Mouse (Mus musculus): Measurements from ENCODE around the gene Macrod2. TPM values are rescaled to one million over a fixed set of nuclear protein-coding genes. Genes with fewer than 3 reads are reported as not detected.

Gene Macrod2
- polyA plus RNA-seq, 1 experiment from 2014 or later, result 42.1 TPM

DNA sequence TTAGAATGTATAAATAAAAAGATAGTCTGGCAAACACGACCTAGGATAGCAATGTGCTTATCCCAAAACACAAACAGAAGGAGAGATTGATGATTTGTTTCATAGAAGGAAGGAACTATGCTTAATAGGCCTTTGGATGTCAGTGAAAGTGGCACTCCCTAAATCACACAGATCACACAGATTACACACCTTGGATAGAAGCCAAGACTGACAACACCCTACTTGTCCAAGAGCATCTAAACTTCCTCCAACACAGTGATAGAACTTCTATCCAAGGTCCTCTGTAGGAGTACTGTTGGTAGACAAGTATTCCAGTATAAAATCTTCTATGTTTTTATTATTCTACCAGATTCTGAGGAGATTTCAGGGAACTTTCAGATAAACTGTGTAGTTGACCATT lies 1567.8 kb downstream of the Macrod2 start:
- no peaks in the 10 kb centered on the region for H3K4me1 ChIP-seq (ENCODE audit: control insufficient read depth, insufficient read depth, low read length)

DNA sequence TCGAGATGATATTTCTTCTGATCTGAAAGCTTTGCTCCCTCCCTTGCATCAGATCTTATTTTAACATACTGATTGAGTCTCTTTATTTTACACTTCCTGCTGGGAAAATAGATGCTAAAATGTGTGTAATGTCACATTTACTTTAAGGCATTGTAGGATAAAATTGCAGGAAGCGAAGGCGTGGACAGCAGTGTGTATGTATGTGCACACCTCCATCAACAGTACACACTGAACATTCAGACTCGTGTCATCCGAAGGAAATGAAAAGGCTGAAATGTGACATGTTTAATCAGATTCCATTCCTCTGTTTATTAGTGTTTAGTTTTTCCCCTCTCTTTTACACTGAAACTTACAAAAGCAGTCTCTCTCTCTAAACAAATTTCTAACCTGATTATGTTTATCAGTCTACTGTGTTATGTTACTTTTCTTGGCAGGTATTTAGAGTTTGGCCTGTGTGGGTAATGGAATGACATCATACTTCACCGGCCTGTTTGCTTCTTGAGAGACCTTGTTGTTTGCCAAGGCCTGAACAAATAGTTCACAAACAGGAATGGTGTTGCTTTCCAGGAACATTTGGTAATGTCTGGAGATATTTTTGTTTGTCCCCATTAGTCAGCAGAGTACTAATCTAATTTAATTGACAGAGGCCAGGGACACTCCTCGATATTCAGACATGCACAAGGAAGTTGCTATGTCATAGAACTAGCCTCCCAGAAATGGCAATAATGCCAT lies 1588.7 kb downstream of the Macrod2 start:
- Histone ChIP-seq H3K4me3 (ENCODE audit: low read depth, low read length) (no peak overlapping the region), H3K9ac (ENCODE audit: low read length) (no peak overlapping the region), H3K4me1 (ENCODE audit: control insufficient read depth, insufficient read depth, low read length) (no peaks in the 10 kb centered on the region), H3K36me3 (ENCODE audit: control insufficient read depth, insufficient read depth, low read length) (no peaks in the 10 kb centered on the region), H3K27me3 (ENCODE audit: control insufficient read depth, insufficient read depth, low read length) (no peaks in the 10 kb centered on the region), H3K9me3 (ENCODE audit: control insufficient read depth, low read length) (no peaks in the 10 kb centered on the region), H3K27ac (replicated peaks; ENCODE audit: low read depth, low read length) (no peak overlapping the region), H3K4me2 (ENCODE audit: low read depth, severe bottlenecking) (no peak overlapping the region)
- 89% methylated on average over 7 of the region's 7 CpGs for WGBS
- no peak for ATAC-seq (ENCODE audit: insufficient number of reproducible peaks, low FRiP score, low TSS enrichment, low read depth)
- no peak for DNase-seq (ENCODE audit: low spot score)

More for the DNA sequence above, 1567.8 kb downstream of the Macrod2 start:
- DNase-seq (ENCODE audit: low spot score) (no peak), ATAC-seq (ENCODE audit: insufficient number of reproducible peaks, low FRiP score, low TSS enrichment, low read depth) (no peak)
- no peaks in the 10 kb centered on the region for H3K9me3 ChIP-seq (ENCODE audit: control insufficient read depth, low read length)
- 77% methylated on average over 1 of the region's 1 CpGs for WGBS
- H3K36me3 ChIP-seq (ENCODE audit: control insufficient read depth, insufficient read depth, low read length), result no peaks in the 10 kb centered on the region
- no peaks in the 10 kb centered on the region for H3K27me3 ChIP-seq (ENCODE audit: control insufficient read depth, insufficient read depth, low read length)
- no peak overlapping the region for H3K27ac ChIP-seq (replicated peaks; ENCODE audit: low read depth, low read length)
- H3K4me2 ChIP-seq (ENCODE audit: low read depth, severe bottlenecking), result no peak overlapping the region
- H3K9ac ChIP-seq (ENCODE audit: low read length), result no peak overlapping the region
- H3K4me3 ChIP-seq (ENCODE audit: low read depth, low read length), result no peak overlapping the region

DNA sequence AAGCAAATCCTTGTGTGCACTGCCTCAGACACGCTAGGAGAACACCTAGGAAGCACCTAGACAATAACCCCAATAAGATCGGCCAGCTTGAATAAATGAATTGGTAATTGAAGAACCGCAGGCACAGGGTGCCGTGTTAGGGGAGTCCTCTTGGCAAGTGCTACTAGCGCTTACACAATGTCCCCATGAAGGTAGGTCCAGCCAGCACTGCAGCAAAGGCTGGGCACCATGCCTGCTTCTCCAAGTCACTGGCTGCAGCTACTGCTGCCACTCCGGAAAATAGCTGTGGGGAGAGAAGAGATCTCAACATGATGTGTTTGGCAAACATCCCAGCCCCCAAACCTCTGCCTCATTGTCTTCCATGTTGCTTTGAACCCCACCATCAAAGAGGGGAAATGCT lies 1603.8 kb downstream of the Macrod2 start:
- DNase-seq (ENCODE audit: low spot score) (no peak), ATAC-seq (ENCODE audit: insufficient number of reproducible peaks, low FRiP score, low TSS enrichment, low read depth) (no peak)
- Histone ChIP-seq H3K4me2 (ENCODE audit: low read depth, severe bottlenecking) (no peak overlapping the region), H3K4me3 (ENCODE audit: low read depth, low read length) (no peak overlapping the region), H3K9ac (ENCODE audit: low read length) (no peak overlapping the region), H3K9me3 (ENCODE audit: control insufficient read depth, low read length) (no peaks in the 10 kb centered on the region), H3K36me3 (ENCODE audit: control insufficient read depth, insufficient read depth, low read length) (no peaks in the 10 kb centered on the region), H3K4me1 (ENCODE audit: control insufficient read depth, insufficient read depth, low read length) (no peaks in the 10 kb centered on the region), H3K27ac (replicated peaks; ENCODE audit: low read depth, low read length) (no peak overlapping the region), H3K27me3 (ENCODE audit: control insufficient read depth, insufficient read depth, low read length) (no peaks in the 10 kb centered on the region)
- 88% methylated on average over 6 of the region's 6 CpGs for WGBS

DNA sequence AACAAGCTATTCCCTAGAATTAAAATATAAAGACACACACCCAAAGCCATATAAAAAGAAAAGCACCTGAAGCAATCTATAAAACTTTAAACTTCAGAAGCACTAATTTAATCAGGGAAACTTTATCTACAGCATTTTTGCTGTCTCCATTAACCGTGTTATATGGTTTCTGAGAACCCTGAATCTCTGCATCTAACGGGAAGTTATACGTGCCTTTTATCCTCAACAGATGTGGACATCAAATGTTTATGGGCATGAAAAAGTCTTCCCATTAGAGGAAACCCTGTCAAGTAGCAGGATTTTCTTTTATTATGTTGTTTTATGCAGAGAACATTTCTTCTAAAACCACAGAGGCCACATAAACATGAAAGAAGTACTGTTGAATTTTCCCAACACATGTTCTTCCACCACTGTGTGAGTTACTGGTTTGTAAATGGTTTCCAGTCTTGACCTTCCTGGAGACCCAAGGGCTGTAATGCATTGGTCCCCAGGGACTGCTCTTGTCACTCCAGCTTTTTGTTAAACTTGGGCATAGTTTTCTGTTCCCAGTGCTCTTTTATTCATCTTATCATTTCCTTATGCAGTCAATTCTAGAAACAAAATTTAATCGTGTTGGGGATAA lies 1629.5 kb downstream of the Macrod2 start:
- ATAC-seq (ENCODE audit: insufficient number of reproducible peaks, low FRiP score, low TSS enrichment, low read depth), result peak; percentile 62; the same call in 1 of the 2 replicates
- 27% methylated on average over 4 of the region's 4 CpGs for WGBS
- H3K27me3 ChIP-seq (ENCODE audit: control insufficient read depth, insufficient read depth, low read length), result no peaks in the 10 kb centered on the region

DNA sequence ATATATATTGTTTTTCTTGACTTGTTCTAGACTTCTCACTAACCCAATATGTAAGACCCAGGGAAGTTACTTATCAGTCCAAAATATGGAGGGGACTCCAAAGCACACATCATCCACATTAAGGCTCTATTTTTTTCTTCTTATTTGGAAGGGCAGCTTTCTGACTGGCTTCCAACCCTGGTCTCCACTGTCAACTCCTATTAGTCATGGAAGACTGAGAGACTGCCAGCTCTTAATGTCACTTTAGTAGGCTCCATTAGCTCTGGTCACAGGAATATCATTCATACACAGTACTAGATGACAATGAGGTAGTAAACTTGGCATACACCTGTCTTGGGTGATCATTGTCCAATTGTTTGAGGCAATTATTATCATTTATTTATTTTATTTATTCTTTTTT lies 1631.6 kb downstream of the Macrod2 start:
- Histone ChIP-seq H3K9me3 (ENCODE audit: control insufficient read depth, low read length) (no peaks in the 10 kb centered on the region), H3K36me3 (ENCODE audit: control insufficient read depth, insufficient read depth, low read length) (no peaks in the 10 kb centered on the region), H3K4me1 (ENCODE audit: control insufficient read depth, insufficient read depth, low read length) (no peaks in the 10 kb centered on the region; the same call in 1 of the 2 replicates), H3K27ac (replicated peaks; ENCODE audit: low read depth, low read length) (no peak overlapping the region), H3K27me3 (ENCODE audit: control insufficient read depth, insufficient read depth, low read length) (no peaks in the 10 kb centered on the region), H3K4me2 (ENCODE audit: low read depth, severe bottlenecking) (no peak overlapping the region), H3K4me3 (ENCODE audit: low read depth, low read length) (no peak overlapping the region), H3K9ac (ENCODE audit: low read length) (no peak overlapping the region)
- ATAC-seq (ENCODE audit: insufficient number of reproducible peaks, low FRiP score, low TSS enrichment, low read depth) (no peak), DNase-seq (ENCODE audit: low spot score) (no peak)

More for the DNA sequence above, 1629.5 kb downstream of the Macrod2 start:
- DNase-seq (ENCODE audit: low spot score), result peak; percentile 56
- Histone ChIP-seq H3K36me3 (ENCODE audit: control insufficient read depth, insufficient read depth, low read length) (no peaks in the 10 kb centered on the region), H3K4me1 (ENCODE audit: control insufficient read depth, insufficient read depth, low read length) (no peaks in the 10 kb centered on the region), H3K9ac (ENCODE audit: low read length) (no peak overlapping the region), H3K4me3 (ENCODE audit: low read depth, low read length) (no peak overlapping the region), H3K27ac (replicated peaks; ENCODE audit: low read depth, low read length) (no peak overlapping the region), H3K4me2 (ENCODE audit: low read depth, severe bottlenecking) (no peak overlapping the region), H3K9me3 (ENCODE audit: control insufficient read depth, low read length) (no peaks in the 10 kb centered on the region)

DNA sequence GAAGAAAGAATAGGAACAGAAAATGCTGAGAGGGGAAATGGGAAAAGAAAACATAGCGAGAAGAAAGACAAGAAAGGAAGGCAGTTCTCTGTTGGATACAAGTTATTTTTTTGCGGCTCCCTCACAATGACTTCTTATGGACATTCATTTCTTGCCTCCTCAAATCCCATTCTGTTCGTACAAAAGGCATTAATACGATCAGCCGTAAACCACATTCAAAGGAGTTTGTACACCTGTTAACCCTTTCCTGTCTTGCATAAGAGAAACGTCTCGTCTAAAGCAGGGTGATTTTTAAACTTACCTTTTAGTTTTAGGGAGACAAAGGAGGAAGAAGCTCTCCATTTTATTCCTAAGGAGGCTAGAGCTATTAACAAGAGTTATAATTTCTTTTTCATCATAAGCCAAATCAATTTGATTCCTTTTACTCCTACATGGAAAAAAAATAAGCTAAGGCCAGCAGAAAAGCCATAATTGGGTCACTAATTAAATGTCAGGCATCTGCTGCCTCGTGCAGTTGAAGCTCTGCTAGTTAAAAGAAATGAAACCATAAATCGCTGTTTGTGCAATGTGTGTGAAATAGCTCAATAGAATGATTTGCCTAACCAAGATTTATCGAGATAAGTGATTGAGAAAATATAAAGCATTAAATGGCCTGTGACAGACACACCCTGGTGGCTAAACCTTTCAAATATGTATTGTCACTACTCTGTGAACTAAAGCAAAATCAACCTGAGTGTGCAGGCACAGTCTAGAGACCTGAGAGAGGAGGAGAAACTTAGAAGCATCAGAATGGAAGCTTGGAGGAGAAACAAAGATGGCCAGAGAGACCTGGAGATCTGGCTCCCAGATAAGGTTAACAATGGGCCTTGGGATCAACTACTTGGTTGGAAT lies 1635.9 kb downstream of the Macrod2 start:
- 36% methylated on average over 10 of the region's 10 CpGs for WGBS

DNA sequence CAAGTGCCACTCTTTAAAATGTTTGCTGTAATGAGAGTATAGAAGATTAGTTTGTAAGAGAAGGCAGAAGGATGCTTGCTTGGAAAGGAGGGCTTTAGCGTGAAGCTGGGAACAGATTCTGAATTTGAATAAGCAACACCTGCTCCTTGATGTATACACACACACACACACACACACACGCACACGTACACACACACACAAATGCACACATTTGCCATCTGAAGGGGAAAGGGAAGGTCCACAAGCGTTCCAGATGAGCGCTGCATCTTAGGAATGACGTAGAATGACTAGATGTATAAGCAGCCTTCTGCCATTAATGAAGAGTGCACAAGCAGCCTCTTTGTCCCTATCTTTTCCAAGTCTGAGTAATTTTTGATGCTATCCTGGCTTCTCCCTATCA lies 1660.5 kb downstream of the Macrod2 start:
- DNase-seq (ENCODE audit: low spot score) (no peak), ATAC-seq (ENCODE audit: insufficient number of reproducible peaks, low FRiP score, low TSS enrichment, low read depth) (no peak)
- Histone ChIP-seq H3K27me3 (ENCODE audit: control insufficient read depth, insufficient read depth, low read length) (no peaks in the 10 kb centered on the region), H3K9ac (ENCODE audit: low read length) (no peak overlapping the region), H3K9me3 (ENCODE audit: control insufficient read depth, low read length) (no peaks in the 10 kb centered on the region), H3K4me3 (ENCODE audit: low read depth, low read length) (no peak overlapping the region), H3K4me1 (ENCODE audit: control insufficient read depth, insufficient read depth, low read length) (peaks cover 9% of the 10 kb centered on the region), H3K4me2 (ENCODE audit: low read depth, severe bottlenecking) (no peak overlapping the region), H3K27ac (replicated peaks; ENCODE audit: low read depth, low read length) (no peak overlapping the region), H3K36me3 (ENCODE audit: control insufficient read depth, insufficient read depth, low read length) (no peaks in the 10 kb centered on the region)
- 93% methylated on average over 6 of the region's 6 CpGs for WGBS

More for the DNA sequence above, 1635.9 kb downstream of the Macrod2 start:
- ATAC-seq (ENCODE audit: insufficient number of reproducible peaks, low FRiP score, low TSS enrichment, low read depth) (no peak), DNase-seq (ENCODE audit: low spot score) (no peak)
- Histone ChIP-seq H3K9me3 (ENCODE audit: control insufficient read depth, low read length) (no peaks in the 10 kb centered on the region), H3K4me3 (ENCODE audit: low read depth, low read length) (no peak overlapping the region), H3K27ac (replicated peaks; ENCODE audit: low read depth, low read length) (no peak overlapping the region), H3K4me2 (ENCODE audit: low read depth, severe bottlenecking) (no peak overlapping the region), H3K9ac (ENCODE audit: low read length) (no peak overlapping the region), H3K4me1 (ENCODE audit: control insufficient read depth, insufficient read depth, low read length) (no peaks in the 10 kb centered on the region; the same call in 1 of the 2 replicates), H3K36me3 (ENCODE audit: control insufficient read depth, insufficient read depth, low read length) (no peaks in the 10 kb centered on the region), H3K27me3 (ENCODE audit: control insufficient read depth, insufficient read depth, low read length) (no peaks in the 10 kb centered on the region)
